8 mouse cellular contexts compared by ENCODE assay signal in the genomic region with DNA sequence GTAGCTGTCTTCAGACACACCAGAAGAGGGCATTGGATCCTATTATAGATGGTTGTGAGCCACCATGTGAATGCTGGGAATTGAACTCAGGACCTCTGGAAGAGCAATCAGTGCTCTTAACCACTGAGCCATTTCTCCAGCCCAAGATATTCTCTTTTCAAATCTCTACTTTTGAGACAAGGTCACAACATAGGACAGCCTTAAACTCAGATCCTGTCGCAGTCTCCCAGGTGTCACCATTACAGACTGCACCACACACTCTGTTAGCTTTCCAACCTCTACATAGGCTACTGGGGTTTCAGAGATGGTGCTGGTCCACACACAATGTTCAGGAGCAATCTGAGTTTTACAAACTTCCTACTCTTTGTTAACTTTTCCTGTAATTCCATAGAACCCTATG. TPM values are rescaled to one million over a fixed set of nuclear protein-coding genes. Genes with fewer than 3 reads are reported as not detected.
DNase-seq lines count a peak whose midpoint lies in the region; ATAC-seq and TF ChIP-seq lines count a peak whose summit lies in the region.
"Not testable (repeated sequence)": the region's sequence is repeated elsewhere in the genome, so short reads cannot be mapped to it uniquely, and the experiment has no call there.
"Had no signal": no experiment of that assay in that cellular context is flagged by ENCODE, and none has a peak within 500 bp of the region (broad histone marks: within the 10 kb centered on the region; RNA-seq: fewer than 3 reads in every experiment).

No protein-coding gene starts in this region.

- TF ChIP-seq POLR2A in embryonic fibroblast, embryonic 13.5 days (IDR thresholded peaks at IDR 0.05; ENCODE audit: low read depth, low read length) = not testable (repeated sequence)

- peaks cover 32% of the 10 kb centered on the region for H3K4me1 ChIP-seq in G1E (ENCODE audit: insufficient read depth, low read depth, low read length)
- H3K4me1 ChIP-seq in embryonic fibroblast, embryonic 13.5 days (ENCODE audit: control insufficient read depth, insufficient read depth, low read length); heart, embryonic 11.5 days (ENCODE audit: control insufficient read depth, insufficient read depth, low read length); limb, embryonic 11.5 days (ENCODE audit: control insufficient read depth, insufficient read depth, low read length); lung, embryonic 14.5 days (ENCODE audit: insufficient read depth); midbrain, postnatal 0 days (ENCODE audit: insufficient read depth, low read length): not testable (repeated sequence)
- H3K4me1 ChIP-seq in hindbrain, embryonic 16.5 days (ENCODE audit: control insufficient read depth, insufficient read depth, low read depth, low read length) = peaks cover 17% of the 10 kb centered on the region

- H3K4me2 ChIP-seq in heart, embryonic 11.5 days = peak overlapping the region; percentile 80
- H3K4me2 ChIP-seq in hindbrain, embryonic 16.5 days (ENCODE audit: low read length) = peak overlapping the region; percentile 79
- H3K4me2 ChIP-seq in limb, embryonic 11.5 days (ENCODE audit: low read depth, severe bottlenecking) = peak overlapping the region; percentile 67
- peak overlapping the region; percentile 59 for H3K4me2 ChIP-seq in lung, embryonic 14.5 days
- H3K4me2 ChIP-seq in midbrain, postnatal 0 days (ENCODE audit: low read depth, low read length, poor library complexity, severe bottlenecking) = peak overlapping the region; percentile 65

- H3K27me3 ChIP-seq in G1E (ENCODE audit: insufficient read depth, low read length); heart, embryonic 11.5 days (ENCODE audit: control insufficient read depth, insufficient read depth, low read length); hindbrain, embryonic 16.5 days (replicated peaks; ENCODE audit: control insufficient read depth, insufficient read depth, low read length); limb, embryonic 11.5 days (ENCODE audit: control insufficient read depth, insufficient read depth, low read length); lung, embryonic 14.5 days (ENCODE audit: insufficient read depth, low read length); midbrain, postnatal 0 days (ENCODE audit: insufficient read depth, low read length): not testable (repeated sequence)

- not testable (repeated sequence) for H3K9me3 ChIP-seq in G1E (replicated peaks); heart, embryonic 11.5 days (replicated peaks; ENCODE audit: control insufficient read depth, low read length); hindbrain, embryonic 16.5 days (ENCODE audit: control insufficient read depth, low read length); limb, embryonic 11.5 days (ENCODE audit: control insufficient read depth, low read length); lung, embryonic 14.5 days (ENCODE audit: low read depth, low read length); midbrain, postnatal 0 days (ENCODE audit: low read length)

- TF ChIP-seq CTCF in G1E (IDR thresholded peaks at IDR 0.05; ENCODE audit: low read depth, low read length); embryonic fibroblast, embryonic 13.5 days (IDR thresholded peaks at IDR 0.05; ENCODE audit: borderline replicate concordance, insufficient read depth, low read length); lung, embryonic 14.5 days (IDR thresholded peaks at IDR 0.05; ENCODE audit: low read depth); midbrain, postnatal 0 days (IDR thresholded peaks at IDR 0.05): not testable (repeated sequence)

- H3K27ac ChIP-seq in embryonic fibroblast, embryonic 13.5 days (ENCODE audit: insufficient read depth, low read length); heart, embryonic 11.5 days (ENCODE audit: low read depth, low read length); hindbrain, embryonic 16.5 days (ENCODE audit: low read depth, low read length); limb, embryonic 11.5 days (replicated peaks; ENCODE audit: low read depth, low read length); midbrain, postnatal 0 days (ENCODE audit: low read depth, low read length): not testable (repeated sequence)
- peak overlapping the region; percentile 93; the same call in 1 of the 2 replicates for H3K27ac ChIP-seq in lung, embryonic 14.5 days (ENCODE audit: low read depth)

- ATAC-seq in G1E (ENCODE audit: extremely low read depth, insufficient number of reproducible peaks, low FRiP score, poor library complexity, severe bottlenecking); heart, embryonic 11.5 days (replicated peaks; ENCODE audit: insufficient number of reproducible peaks, low FRiP score, low TSS enrichment); hindbrain, embryonic 16.5 days; limb, embryonic 11.5 days (ENCODE audit: insufficient number of reproducible peaks, low FRiP score, low TSS enrichment, low read depth); lung, embryonic 14.5 days (ENCODE audit: insufficient read depth); midbrain, postnatal 0 days (ENCODE audit: low FRiP score): not testable (repeated sequence)

- 57% methylated on average over 1 of the region's 1 CpGs for WGBS in heart, embryonic 11.5 days (ENCODE audit: insufficient replicate concordance)
- WGBS in hindbrain, embryonic 16.5 days = 84% methylated on average over 1 of the region's 1 CpGs
- 79% methylated on average over 1 of the region's 1 CpGs for WGBS in limb, embryonic 11.5 days
- WGBS in lung, embryonic 14.5 days = 64% methylated on average over 1 of the region's 1 CpGs
- 84% methylated on average over 1 of the region's 1 CpGs for WGBS in midbrain, postnatal 0 days

- not testable (repeated sequence) for H3K9ac ChIP-seq in heart, embryonic 11.5 days (ENCODE audit: low read depth, low read length); hindbrain, embryonic 16.5 days (ENCODE audit: low read depth, low read length)
- H3K9ac ChIP-seq in limb, embryonic 11.5 days (ENCODE audit: low read length) = peak overlapping the region; percentile 79
- peak overlapping the region; percentile 85 for H3K9ac ChIP-seq in lung, embryonic 14.5 days
- peak overlapping the region; percentile 54; the same call in 1 of the 2 replicates for H3K9ac ChIP-seq in midbrain, postnatal 0 days (replicated peaks; ENCODE audit: low read length, poor library complexity, severe bottlenecking)

- H3K4me3 ChIP-seq in G1E (ENCODE audit: low read depth, low read length) = peak overlapping the region; percentile 84
- peak overlapping the region; percentile 45 for H3K4me3 ChIP-seq in embryonic fibroblast, embryonic 13.5 days (ENCODE audit: insufficient read depth, low read length)
- H3K4me3 ChIP-seq in heart, embryonic 11.5 days (ENCODE audit: low read depth, low read length) = peak overlapping the region; percentile 89
- H3K4me3 ChIP-seq in hindbrain, embryonic 16.5 days (ENCODE audit: low read length) = peak overlapping the region; percentile 85; the same call in 1 of the 2 replicates
- H3K4me3 ChIP-seq in limb, embryonic 11.5 days (ENCODE audit: low read depth, low read length) = peak overlapping the region; percentile 70
- H3K4me3 ChIP-seq in lung, embryonic 14.5 days (ENCODE audit: low read depth, low read length) = peak overlapping the region; percentile 82
- peak overlapping the region; percentile 84 for H3K4me3 ChIP-seq in midbrain, postnatal 0 days (ENCODE audit: low read depth, low read length)

- H3K36me3 ChIP-seq in G1E (replicated peaks) = peaks cover 53% of the 10 kb centered on the region
- H3K36me3 ChIP-seq in heart, embryonic 11.5 days (ENCODE audit: control insufficient read depth, insufficient read depth, low read length) = peaks cover 19% of the 10 kb centered on the region
- H3K36me3 ChIP-seq in hindbrain, embryonic 16.5 days (ENCODE audit: control insufficient read depth, insufficient read depth, low read length) = peaks cover 19% of the 10 kb centered on the region
- H3K36me3 ChIP-seq in limb, embryonic 11.5 days (ENCODE audit: control insufficient read depth, insufficient read depth, low read length) = peaks cover 11% of the 10 kb centered on the region; the same call in 1 of the 2 replicates
- peaks cover 40% of the 10 kb centered on the region for H3K36me3 ChIP-seq in lung, embryonic 14.5 days (ENCODE audit: insufficient read depth)
- H3K36me3 ChIP-seq in midbrain, postnatal 0 days (ENCODE audit: insufficient read depth, low read length) = peaks cover 17% of the 10 kb centered on the region

- not testable (repeated sequence) for DNase-seq in G1E (ENCODE audit: low spot score); limb, embryonic 11.5 days (ENCODE audit: low spot score); lung, embryonic 14.5 days; midbrain, postnatal 0 days (ENCODE audit: low spot score)

RNA-seq across cellular contexts. Expression of a gene that starts 1.3 kb away (rescaled TPM):
- total RNA-seq in G1E (2014; fragmentation: Nextera tagmentation) (25.6 and 29.9 TPM in 2 replicates), G1E (2017) (94.9 and 117 TPM in 2 replicates)
- polyA plus RNA-seq in G1E (2012) = 29.3 and 42.4 TPM in 2 replicates
- polyA plus RNA-seq in embryonic fibroblast, embryonic 13.5 days (2011; ENCODE audit: insufficient read length, low read depth, missing spikeins) = 30.5 and 38.8 TPM in 2 replicates
- 124 and 136 TPM in 2 replicates for polyA plus RNA-seq in heart, embryonic 11.5 days (2014; fragmentation: Nextera tagmentation; extraction: Ambion mirVana)
- 110 and 111 TPM in 2 replicates for polyA plus RNA-seq in hindbrain, embryonic 16.5 days (2015; fragmentation: Nextera tagmentation; extraction: Ambion mirVana)
- polyA plus RNA-seq in limb, embryonic 11.5 days (2014; fragmentation: Nextera tagmentation; extraction: Ambion mirVana) = 173 and 186 TPM in 2 replicates
- polyA plus RNA-seq in lung, embryonic 14.5 days (2014; fragmentation: Nextera tagmentation; extraction: Ambion mirVana) = 164 and 183 TPM in 2 replicates
- total RNA-seq in midbrain, postnatal 0 days (2014; rRNA removed) = 43.7 and 83.3 TPM in 2 replicates
- polyA plus RNA-seq in midbrain, postnatal 0 days (2015; fragmentation: Nextera tagmentation; extraction: Ambion mirVana) = 64.9 and 70.4 TPM in 2 replicates

RNA-seq across cellular contexts. Expression of a gene that starts 1.3 kb away (rescaled TPM):
- total RNA-seq in G1E (2014; fragmentation: Nextera tagmentation) (133 and 142 TPM in 2 replicates), G1E (2017) (165 and 174 TPM in 2 replicates)
- 162 and 174 TPM in 2 replicates for polyA plus RNA-seq in G1E (2012)
- polyA plus RNA-seq in embryonic fibroblast, embryonic 13.5 days (2011; ENCODE audit: insufficient read length, low read depth, missing spikeins) = 62.4 and 68.1 TPM in 2 replicates
- 177 and 188 TPM in 2 replicates for polyA plus RNA-seq in heart, embryonic 11.5 days (2014; fragmentation: Nextera tagmentation; extraction: Ambion mirVana)
- polyA plus RNA-seq in hindbrain, embryonic 16.5 days (2015; fragmentation: Nextera tagmentation; extraction: Ambion mirVana) = 158 and 167 TPM in 2 replicates
- 447 and 466 TPM in 2 replicates for polyA plus RNA-seq in limb, embryonic 11.5 days (2014; fragmentation: Nextera tagmentation; extraction: Ambion mirVana)
- polyA plus RNA-seq in lung, embryonic 14.5 days (2014; fragmentation: Nextera tagmentation; extraction: Ambion mirVana) = 272 and 273 TPM in 2 replicates
- total RNA-seq in midbrain, postnatal 0 days (2014; rRNA removed) = 79.9 and 84.1 TPM in 2 replicates
- polyA plus RNA-seq in midbrain, postnatal 0 days (2015; fragmentation: Nextera tagmentation; extraction: Ambion mirVana) = 150 and 162 TPM in 2 replicates

RNA-seq across cellular contexts. Expression of a gene that starts 7.2 kb away (rescaled TPM):
- total RNA-seq in G1E (2014; fragmentation: Nextera tagmentation) = 23.2 and 45.6 TPM in 2 replicates
- 31.1 and 32.7 TPM in 2 replicates for total RNA-seq in G1E (2017)
- 99.9 and 126 TPM in 2 replicates for polyA plus RNA-seq in G1E (2012)
- polyA plus RNA-seq in embryonic fibroblast, embryonic 13.5 days (2011; ENCODE audit: insufficient read length, low read depth, missing spikeins) = 66.4 and 69.5 TPM in 2 replicates
- 30.3 and 33.6 TPM in 2 replicates for polyA plus RNA-seq in heart, embryonic 11.5 days (2014; fragmentation: Nextera tagmentation; extraction: Ambion mirVana)
- polyA plus RNA-seq in hindbrain, embryonic 16.5 days (2015; fragmentation: Nextera tagmentation; extraction: Ambion mirVana) = 104 and 113 TPM in 2 replicates
- polyA plus RNA-seq in limb, embryonic 11.5 days (2014; fragmentation: Nextera tagmentation; extraction: Ambion mirVana) = 47.3 and 52.8 TPM in 2 replicates
- 45.6 and 47.1 TPM in 2 replicates for polyA plus RNA-seq in lung, embryonic 14.5 days (2014; fragmentation: Nextera tagmentation; extraction: Ambion mirVana)
- total RNA-seq in midbrain, postnatal 0 days (2014; rRNA removed) = 65.4 and 105 TPM in 2 replicates
- polyA plus RNA-seq in midbrain, postnatal 0 days (2015; fragmentation: Nextera tagmentation; extraction: Ambion mirVana) = 98.4 and 99.4 TPM in 2 replicates

RNA-seq across cellular contexts. Expression of a gene that starts 7.4 kb away (rescaled TPM):
- total RNA-seq in G1E (2014; fragmentation: Nextera tagmentation) = 70.0 and 88.4 TPM in 2 replicates
- total RNA-seq in G1E (2017) = 110 and 112 TPM in 2 replicates
- polyA plus RNA-seq in G1E (2012) = 1.5 TPM in 2 replicates
- polyA plus RNA-seq in embryonic fibroblast, embryonic 13.5 days (2011; ENCODE audit: insufficient read length, low read depth, missing spikeins) = 64.5 and 79.4 TPM in 2 replicates
- polyA plus RNA-seq in heart, embryonic 11.5 days (2014; fragmentation: Nextera tagmentation; extraction: Ambion mirVana) = 46.6 and 49.6 TPM in 2 replicates
- polyA plus RNA-seq in hindbrain, embryonic 16.5 days (2015; fragmentation: Nextera tagmentation; extraction: Ambion mirVana) = 23.4 and 24.0 TPM in 2 replicates
- 78.4 and 86.1 TPM in 2 replicates for polyA plus RNA-seq in limb, embryonic 11.5 days (2014; fragmentation: Nextera tagmentation; extraction: Ambion mirVana)
- 64.4 and 67.0 TPM in 2 replicates for polyA plus RNA-seq in lung, embryonic 14.5 days (2014; fragmentation: Nextera tagmentation; extraction: Ambion mirVana)
- 18.8 and 35.9 TPM in 2 replicates for total RNA-seq in midbrain, postnatal 0 days (2014; rRNA removed)
- polyA plus RNA-seq in midbrain, postnatal 0 days (2015; fragmentation: Nextera tagmentation; extraction: Ambion mirVana) = 12.5 and 14.4 TPM in 2 replicates

RNA-seq across cellular contexts. Expression of a gene that starts 20.9 kb away (rescaled TPM):
- total RNA-seq in G1E (2014; fragmentation: Nextera tagmentation) = 3.2 TPM in 1 of 2 replicates, not detected in the other
- not detected in 2 replicates for total RNA-seq in G1E (2017)
- polyA plus RNA-seq in G1E (2012) = 1.5 and 2.0 TPM in 2 replicates
- 22.3 and 51.1 TPM in 2 replicates for polyA plus RNA-seq in embryonic fibroblast, embryonic 13.5 days (2011; ENCODE audit: insufficient read length, low read depth, missing spikeins)
- not detected in 2 replicates for polyA plus RNA-seq in heart, embryonic 11.5 days (2014; fragmentation: Nextera tagmentation; extraction: Ambion mirVana)
- not detected in 2 replicates for polyA plus RNA-seq in hindbrain, embryonic 16.5 days (2015; fragmentation: Nextera tagmentation; extraction: Ambion mirVana)
- not detected in 2 replicates for polyA plus RNA-seq in limb, embryonic 11.5 days (2014; fragmentation: Nextera tagmentation; extraction: Ambion mirVana)
- not detected in 2 replicates for polyA plus RNA-seq in lung, embryonic 14.5 days (2014; fragmentation: Nextera tagmentation; extraction: Ambion mirVana)
- 0.82 and 8.3 TPM in 2 replicates for total RNA-seq in midbrain, postnatal 0 days (2014; rRNA removed)
- 0.70 and 0.75 TPM in 2 replicates for polyA plus RNA-seq in midbrain, postnatal 0 days (2015; fragmentation: Nextera tagmentation; extraction: Ambion mirVana)
- total RNA-seq: granulocyte monocyte progenitor cell, adult 5-6 weeks had no signal
